Mouse (Mus musculus): ENCODE data around the gene Dalrd3. TPM values are rescaled to one million over a fixed set of nuclear protein-coding genes. Genes with fewer than 3 reads are reported as not detected.

Gene Dalrd3
- 175 and 192 TPM in 2 replicates for polyA plus RNA-seq (2015; fragmentation: Nextera tagmentation; extraction: Ambion mirVana)

DNA sequence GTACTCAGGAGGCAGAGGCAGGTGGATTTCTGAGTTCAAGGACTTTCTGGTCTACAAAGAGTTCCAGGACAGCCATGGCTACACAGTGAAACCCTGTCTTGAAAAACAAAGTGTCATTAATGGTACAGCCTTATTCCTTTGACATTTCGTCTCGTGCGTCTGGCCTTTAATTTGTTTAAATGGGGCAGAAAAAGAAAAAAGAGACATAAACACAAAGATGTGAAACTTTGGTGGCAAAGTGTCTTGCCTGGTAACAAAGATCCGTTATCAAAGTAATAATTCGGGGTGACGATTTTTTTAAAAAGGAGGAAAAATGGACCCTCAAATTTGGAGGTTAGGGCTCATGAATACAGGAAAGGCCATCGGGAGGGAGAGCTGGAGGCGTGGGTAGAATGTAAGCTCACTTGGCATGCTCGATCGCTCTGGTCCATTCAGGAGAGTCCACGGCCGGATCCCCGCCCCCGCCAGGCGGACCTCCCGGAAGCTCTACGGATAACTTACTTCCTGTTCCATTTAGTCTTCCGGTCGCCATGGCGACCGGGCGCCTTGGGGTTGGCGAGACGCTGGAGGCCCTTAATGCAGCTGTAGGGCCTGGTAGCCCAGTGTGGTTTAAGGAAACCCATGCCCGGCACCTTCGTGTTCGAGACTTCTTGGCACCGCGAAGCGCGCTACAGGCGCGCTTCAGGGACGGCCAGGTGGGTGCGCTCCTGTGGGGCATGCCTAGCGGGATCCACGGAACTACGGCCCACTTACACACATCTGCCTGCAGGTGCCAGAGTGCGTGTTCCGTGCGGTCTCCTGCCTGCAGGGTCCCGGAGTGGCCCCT, at the start of gene Dalrd3:
Gene Dalrd3 (plus strand): TSS at position 506 of the 826 bp plus-strand sequence.
- Histone ChIP-seq H3K4me2 (replicated peaks) (peak within 1 kb of the TSS; percentile 99), H3K4me1 (peaks cover 43% of the 10 kb centered on the region), H3K9me3 (no peaks in the 10 kb centered on the region), H3K27ac (peak within 1 kb of the TSS; percentile 65), H3K9ac (peak within 1 kb of the TSS; percentile 78), H3K4me3 (peak within 1 kb of the TSS; percentile 71), H3K27me3 (no peaks in the 10 kb centered on the region), H3K36me3 (peaks cover 54% of the 10 kb centered on the region)
- peak; percentile 63 for ATAC-seq (ENCODE audit: low FRiP score, low read depth)
- WGBS, result 7% methylated on average over 42 of the region's 42 CpGs

DNA sequence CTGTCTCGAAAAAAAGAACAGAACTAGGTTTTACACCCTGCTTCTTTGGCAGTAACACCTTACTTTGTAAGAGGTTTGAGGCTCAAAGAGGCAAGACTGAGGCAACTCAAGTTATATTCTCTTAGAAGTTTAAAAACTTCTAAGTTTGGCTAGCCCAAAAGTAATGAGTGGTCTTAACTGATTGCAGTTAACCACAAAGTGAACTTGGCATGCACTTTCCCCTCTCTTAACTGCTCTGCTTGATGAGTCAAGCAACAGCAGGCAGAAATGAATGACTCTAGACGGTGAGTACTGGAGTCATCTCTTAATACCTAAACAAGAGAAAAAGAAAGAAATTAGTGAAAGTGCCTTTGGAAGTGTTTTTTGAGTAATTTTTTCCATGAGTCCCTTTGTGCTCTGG, 48.1 kb upstream of the Dalrd3 start:
- ATAC-seq (ENCODE audit: low FRiP score, low read depth), result no peak
- Histone ChIP-seq H3K4me1 (peaks cover 13% of the 10 kb centered on the region), H3K27ac (no peak overlapping the region), H3K9me3 (no peaks in the 10 kb centered on the region), H3K9ac (no peak overlapping the region), H3K27me3 (no peaks in the 10 kb centered on the region), H3K4me3 (no peak overlapping the region), H3K36me3 (peaks cover 21% of the 10 kb centered on the region), H3K4me2 (replicated peaks) (no peak overlapping the region)
- WGBS, result 84% methylated on average over 2 of the region's 2 CpGs

DNA sequence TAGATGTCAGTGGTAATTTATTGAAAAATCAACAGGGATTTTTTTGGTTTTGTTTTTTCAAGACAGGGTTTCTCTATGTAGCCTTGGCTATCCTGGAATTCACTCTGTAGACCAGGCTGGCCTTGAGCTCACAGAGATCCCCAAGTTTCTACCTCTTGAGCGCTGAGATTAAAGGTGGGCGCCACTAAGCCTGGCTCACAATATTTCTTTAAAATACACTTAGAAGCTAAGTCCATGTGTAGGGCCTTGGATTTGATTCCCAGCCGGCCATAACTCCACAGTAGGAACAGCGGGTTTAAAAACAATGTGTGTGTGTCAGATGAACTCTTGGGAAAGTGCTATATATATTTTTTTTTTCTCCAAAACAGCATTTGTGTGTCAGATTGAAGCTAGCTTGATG, 46.3 kb upstream of the Dalrd3 start:
- H3K4me3 ChIP-seq, result no peak overlapping the region
- WGBS, result 94% methylated on average over 4 of the region's 4 CpGs

DNA sequence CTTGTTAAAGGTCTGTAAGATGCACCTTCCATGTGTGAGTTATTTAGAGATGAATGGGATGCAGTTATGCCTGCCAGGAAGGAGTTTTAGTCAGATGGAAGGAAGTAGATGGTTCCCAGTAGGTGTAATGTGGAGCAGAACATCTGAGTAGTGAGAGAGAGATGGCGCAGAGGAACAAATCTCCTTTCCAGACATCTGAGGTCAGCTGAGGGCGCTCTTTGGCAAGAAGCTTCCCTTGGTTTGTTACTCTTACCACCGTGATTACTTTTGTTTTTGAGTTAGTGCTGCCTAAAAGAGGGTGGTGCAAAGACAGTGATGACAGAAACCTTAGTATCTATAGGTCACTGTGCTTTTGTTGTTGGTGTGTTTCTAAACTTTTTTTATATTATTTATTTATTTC, 44.3 kb upstream of the Dalrd3 start:
- WGBS, result 89% methylated on average over 3 of the region's 3 CpGs
- no peak for ATAC-seq (ENCODE audit: low FRiP score, low read depth)
- H3K27ac ChIP-seq, result no peak overlapping the region
- peaks cover 39% of the 10 kb centered on the region for H3K36me3 ChIP-seq
- H3K9me3 ChIP-seq, result no peaks in the 10 kb centered on the region
- no peaks in the 10 kb centered on the region for H3K27me3 ChIP-seq
- H3K4me2 ChIP-seq (replicated peaks), result no peak overlapping the region
- H3K9ac ChIP-seq, result no peak overlapping the region
- no peaks in the 10 kb centered on the region for H3K4me1 ChIP-seq
- H3K4me3 ChIP-seq, result no peak overlapping the region

More for the DNA sequence above, 46.3 kb upstream of the Dalrd3 start:
- H3K36me3 ChIP-seq, result peaks cover 27% of the 10 kb centered on the region
- H3K27me3 ChIP-seq, result no peaks in the 10 kb centered on the region
- no peaks in the 10 kb centered on the region for H3K9me3 ChIP-seq
- ATAC-seq (ENCODE audit: low FRiP score, low read depth), result no peak
- no peak overlapping the region for H3K9ac ChIP-seq
- H3K4me1 ChIP-seq, result peaks cover 13% of the 10 kb centered on the region
- no peak overlapping the region for H3K27ac ChIP-seq
- no peak overlapping the region for H3K4me2 ChIP-seq (replicated peaks)

DNA sequence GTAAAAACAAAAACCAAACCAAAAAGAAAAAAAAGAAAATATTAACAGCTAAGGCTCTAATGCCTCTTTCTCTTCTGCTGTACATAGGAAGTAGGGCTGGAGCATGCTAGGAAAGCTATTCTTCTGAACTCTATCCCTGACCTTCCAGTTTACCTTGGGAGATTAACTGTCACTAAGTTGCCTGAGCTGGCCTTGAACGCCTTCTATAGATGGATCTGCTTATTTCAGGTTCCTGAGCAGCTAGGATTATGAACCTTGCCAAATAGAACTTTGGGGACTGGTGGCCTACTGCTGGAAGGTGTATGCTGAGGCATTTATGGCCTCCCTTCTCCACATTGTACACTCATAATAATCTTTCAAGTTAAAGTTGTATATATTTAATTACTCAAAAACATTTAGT, 38.7 kb upstream of the Dalrd3 start:
- Histone ChIP-seq H3K27ac (no peak overlapping the region), H3K4me1 (no peaks in the 10 kb centered on the region), H3K4me3 (no peak overlapping the region), H3K4me2 (replicated peaks) (no peak overlapping the region), H3K9me3 (no peaks in the 10 kb centered on the region), H3K9ac (no peak overlapping the region), H3K36me3 (peaks cover 80% of the 10 kb centered on the region), H3K27me3 (no peaks in the 10 kb centered on the region)
- WGBS, result 90% methylated on average over 1 of the region's 1 CpGs
- no peak for ATAC-seq (ENCODE audit: low FRiP score, low read depth)

DNA sequence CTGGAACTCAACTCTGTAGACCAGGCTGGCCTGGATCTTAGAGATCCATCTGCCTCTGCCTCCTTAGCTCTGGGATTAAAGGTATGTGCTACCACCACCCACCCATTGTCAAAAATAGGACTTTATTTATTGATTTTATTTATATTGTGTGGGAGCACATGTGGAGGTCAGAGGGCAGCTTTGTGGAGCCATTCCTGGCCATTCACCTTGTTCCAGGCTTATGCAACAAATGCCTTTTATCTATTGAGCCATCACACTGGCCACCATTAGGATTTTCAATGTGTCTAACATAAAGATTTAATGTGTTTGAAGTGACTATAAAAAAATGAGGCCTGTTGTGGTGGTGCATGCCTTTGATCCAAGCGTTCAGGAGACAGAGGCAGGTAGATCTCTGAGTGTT, 38.2 kb upstream of the Dalrd3 start:
- Histone ChIP-seq H3K4me1 (no peaks in the 10 kb centered on the region), H3K27ac (no peak overlapping the region), H3K27me3 (no peaks in the 10 kb centered on the region), H3K9me3 (no peaks in the 10 kb centered on the region), H3K4me3 (no peak overlapping the region), H3K4me2 (replicated peaks) (no peak overlapping the region), H3K9ac (no peak overlapping the region), H3K36me3 (peaks cover 85% of the 10 kb centered on the region)
- ATAC-seq (ENCODE audit: low FRiP score, low read depth), result no peak
- 98% methylated on average over 1 of the region's 1 CpGs for WGBS

DNA sequence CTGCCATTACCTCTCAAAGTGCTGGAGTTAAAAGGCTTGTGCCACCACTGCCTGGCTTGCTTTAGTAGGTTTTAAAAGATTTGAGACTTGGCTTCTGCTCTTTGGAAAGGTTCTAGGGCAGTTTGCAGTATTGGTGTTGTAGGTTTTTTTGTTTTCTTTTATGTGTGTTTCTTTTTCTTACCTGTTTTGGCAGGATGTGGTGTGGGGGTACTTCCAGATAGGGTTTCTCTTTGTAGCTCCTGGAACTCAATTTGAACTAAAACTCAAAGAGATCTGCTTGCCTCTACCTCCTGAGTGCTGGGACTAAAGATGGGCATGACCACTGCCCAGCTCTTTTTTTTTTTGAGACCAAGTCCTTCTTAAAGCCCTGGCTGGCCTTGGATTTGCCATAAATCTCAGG, 28.8 kb upstream of the Dalrd3 start:
- Histone ChIP-seq H3K36me3 (peaks cover 93% of the 10 kb centered on the region), H3K4me2 (replicated peaks) (no peak overlapping the region)

DNA sequence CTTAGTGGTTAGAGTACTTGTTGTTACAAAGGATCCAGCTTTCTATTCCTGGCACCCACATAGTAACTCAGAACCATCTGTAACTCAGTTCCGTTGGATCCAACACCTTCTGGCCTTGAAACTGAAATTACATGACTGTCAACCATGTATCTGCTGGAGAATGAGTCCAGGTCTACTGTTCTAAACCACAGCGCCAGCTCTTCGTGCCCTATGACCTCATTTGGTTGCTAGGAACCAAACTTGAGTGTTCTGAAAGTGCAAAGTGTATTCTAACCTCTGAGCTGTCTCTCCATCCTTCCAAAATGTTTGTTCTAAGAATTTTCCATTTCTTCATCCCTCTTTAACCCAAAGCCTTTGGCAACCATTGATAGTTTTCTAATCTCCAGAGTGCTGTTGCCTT, 23.7 kb upstream of the Dalrd3 start:
- Histone ChIP-seq H3K9me3 (no peaks in the 10 kb centered on the region), H3K27ac (no peak overlapping the region), H3K4me1 (no peaks in the 10 kb centered on the region), H3K36me3 (peaks cover 93% of the 10 kb centered on the region), H3K4me2 (replicated peaks) (no peak overlapping the region), H3K9ac (no peak overlapping the region), H3K4me3 (no peak overlapping the region), H3K27me3 (no peaks in the 10 kb centered on the region)
- 96% methylated on average over 3 of the region's 3 CpGs for WGBS
- ATAC-seq (ENCODE audit: low FRiP score, low read depth), result no peak

More for the DNA sequence above, 28.8 kb upstream of the Dalrd3 start:
- Histone ChIP-seq H3K9ac (no peak overlapping the region), H3K4me3 (no peak overlapping the region), H3K27me3 (no peaks in the 10 kb centered on the region), H3K9me3 (no peaks in the 10 kb centered on the region), H3K4me1 (no peaks in the 10 kb centered on the region), H3K27ac (no peak overlapping the region)
- no peak for ATAC-seq (ENCODE audit: low FRiP score, low read depth)

DNA sequence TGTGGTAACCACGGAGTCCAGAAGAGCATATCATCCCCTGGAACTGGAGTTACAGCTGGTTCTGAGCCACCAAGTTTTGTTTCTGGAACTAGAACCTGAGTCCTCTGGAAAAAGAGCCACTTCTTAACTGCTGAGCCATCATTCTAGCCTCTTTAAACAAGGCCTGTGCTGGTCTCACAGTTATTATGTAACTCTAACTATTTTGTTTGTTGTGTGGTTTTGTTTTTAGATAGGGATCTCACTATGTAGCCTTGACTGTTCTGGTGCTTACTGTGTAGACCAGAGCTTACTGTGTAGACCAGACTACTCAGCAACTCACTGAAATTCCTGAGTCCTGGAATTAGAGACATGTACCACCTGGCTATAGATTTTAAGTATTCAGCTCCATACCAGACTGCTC, 22.8 kb upstream of the Dalrd3 start:
- Histone ChIP-seq H3K9me3 (no peaks in the 10 kb centered on the region), H3K4me3 (no peak overlapping the region), H3K4me1 (no peaks in the 10 kb centered on the region), H3K27me3 (no peaks in the 10 kb centered on the region), H3K36me3 (peaks cover 88% of the 10 kb centered on the region), H3K4me2 (replicated peaks) (no peak overlapping the region), H3K9ac (no peak overlapping the region), H3K27ac (no peak overlapping the region)
- ATAC-seq (ENCODE audit: low FRiP score, low read depth), result no peak
- WGBS, result 95% methylated on average over 1 of the region's 1 CpGs

DNA sequence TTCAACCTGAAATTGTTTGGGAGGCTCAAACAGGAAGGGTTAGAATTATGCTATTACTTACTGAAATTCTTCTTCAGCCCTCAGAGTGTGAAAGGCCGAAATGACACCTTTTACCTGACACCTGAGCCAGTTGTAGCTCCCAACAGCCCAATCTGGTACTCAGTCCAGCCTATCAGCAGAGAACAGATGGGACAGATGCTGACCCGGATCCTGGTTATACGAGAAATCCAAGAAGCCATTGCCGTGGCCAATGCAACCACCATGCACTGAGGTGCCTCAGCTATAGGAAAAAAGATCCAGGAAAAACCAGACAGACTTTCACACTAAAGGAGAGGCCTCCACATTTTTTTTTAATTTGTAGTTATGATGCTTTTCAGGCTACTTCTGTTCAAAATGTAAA, 10.5 kb upstream of the Dalrd3 start:
- no peak overlapping the region for H3K9ac ChIP-seq
- H3K4me2 ChIP-seq (replicated peaks), result no peak overlapping the region
- H3K36me3 ChIP-seq, result peaks cover 79% of the 10 kb centered on the region
- no peak for ATAC-seq (ENCODE audit: low FRiP score, low read depth)
- H3K27me3 ChIP-seq, result no peaks in the 10 kb centered on the region
- H3K9me3 ChIP-seq, result no peaks in the 10 kb centered on the region
- peaks cover 13% of the 10 kb centered on the region for H3K4me1 ChIP-seq
- no peak overlapping the region; the same call in 1 of the 2 replicates for H3K27ac ChIP-seq
- WGBS, result 85% methylated on average over 4 of the region's 4 CpGs
- H3K4me3 ChIP-seq, result no peak overlapping the region

DNA sequence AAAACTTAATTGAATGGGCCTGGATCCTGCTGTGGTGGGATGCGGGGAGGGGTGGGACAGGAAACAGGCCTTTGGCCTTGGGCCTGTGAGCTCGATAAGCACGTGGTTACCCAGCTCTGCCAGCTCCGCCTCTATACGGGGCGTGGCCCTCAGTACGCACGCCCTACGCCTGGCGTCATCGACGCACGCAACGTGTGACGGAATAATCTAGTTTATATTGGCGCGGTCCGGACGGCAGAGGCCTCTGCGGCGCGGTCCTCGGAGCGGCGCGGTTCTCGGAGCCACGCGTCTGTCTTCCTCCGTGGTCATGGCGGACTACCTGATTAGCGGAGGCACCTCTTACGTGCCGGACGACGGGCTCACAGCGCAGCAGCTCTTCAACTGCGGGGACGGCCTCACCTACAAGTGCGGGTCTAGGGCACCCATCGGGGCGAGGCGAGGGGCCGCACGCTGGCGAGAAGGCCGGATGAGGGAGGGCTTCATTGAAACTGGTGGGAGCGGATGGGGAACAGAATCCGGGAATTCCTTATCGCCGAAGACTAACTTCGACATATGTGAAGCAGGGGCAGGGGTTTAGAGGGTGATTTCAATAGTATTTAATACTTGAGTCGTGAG, 9.4 kb upstream of the Dalrd3 start, which contains the start of gene Impdh2:
Gene Impdh2 (plus strand): TSS at position 60 of the 615 bp plus-strand sequence.
- H3K27ac ChIP-seq, result peak within 1 kb of the TSS; percentile 49; the same call in 1 of the 2 replicates
- H3K9me3 ChIP-seq, result no peaks in the 10 kb centered on the region
- peak; percentile 98 for ATAC-seq (ENCODE audit: low FRiP score, low read depth)
- under 1% methylated on average over 53 of the region's 53 CpGs for WGBS
- peak within 1 kb of the TSS; percentile 85 for H3K4me2 ChIP-seq (replicated peaks)
- peak within 1 kb of the TSS; percentile 83 for H3K9ac ChIP-seq
- peak within 1 kb of the TSS; percentile 60 for H3K4me3 ChIP-seq
- peaks cover 80% of the 10 kb centered on the region for H3K36me3 ChIP-seq
- peaks cover 13% of the 10 kb centered on the region for H3K4me1 ChIP-seq
- H3K27me3 ChIP-seq, result no peaks in the 10 kb centered on the region

DNA sequence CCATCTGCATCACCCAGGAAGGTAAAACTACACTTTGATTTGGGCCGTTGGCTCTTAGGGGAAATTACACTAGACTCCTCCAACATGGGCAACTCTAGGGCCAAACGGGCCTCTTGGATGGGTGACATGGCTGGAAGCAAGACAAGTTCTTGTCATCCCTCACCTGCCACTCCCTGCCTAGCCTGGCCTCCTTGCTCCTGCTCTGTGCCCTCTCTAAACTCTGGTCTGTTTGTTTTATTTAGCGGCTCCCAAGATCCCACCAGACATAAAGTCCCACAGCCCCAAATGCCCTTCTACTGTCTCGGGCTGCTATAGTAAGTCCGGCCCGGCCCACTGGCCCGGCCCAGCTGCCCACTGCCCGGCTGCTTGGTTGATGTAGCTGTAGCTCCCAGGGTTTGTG, 6.0 kb upstream of the Dalrd3 start:
- 88% methylated on average over 8 of the region's 8 CpGs for WGBS

More for the DNA sequence above, 6.0 kb upstream of the Dalrd3 start:
- Histone ChIP-seq H3K9me3 (no peaks in the 10 kb centered on the region), H3K9ac (no peak overlapping the region), H3K27me3 (no peaks in the 10 kb centered on the region), H3K4me2 (replicated peaks) (no peak overlapping the region), H3K27ac (no peak overlapping the region), H3K4me3 (no peak overlapping the region), H3K4me1 (peaks cover 32% of the 10 kb centered on the region), H3K36me3 (peaks cover 56% of the 10 kb centered on the region)
- ATAC-seq (ENCODE audit: low FRiP score, low read depth), result no peak

All from limb, embryonic 13.5 days (tissue).